Mouse (Mus musculus) stomach, embryonic 16.5 days (tissue): ENCODE results near the gene Ccl6. TPM values are rescaled to one million over a fixed set of nuclear protein-coding genes. Genes with fewer than 3 reads are reported as not detected.

Experiments
- polyA plus RNA-seq: library from polyadenylated mRNA; unstranded; fragments of >200 nt; fragmentation: Nextera tagmentation; extraction: Ambion mirVana; gene quantifications from 2 replicates; pipeline ENCODE4 v1.2.1, GENCODE M21; 2015

Gene Ccl6
- polyA plus RNA-seq, 1 experiment from 2014 or later = 15.6 TPM

Other genes starting within 250 kb of the Ccl6 start
- 0.27 and 0.49 TPM in 2 replicates for gene Rasl10b, start 183.9 kb downstream of the Ccl6 start, polyA plus RNA-seq
- 0.14 TPM in 2 replicates for gene Gas2l2, start 163.6 kb downstream of the Ccl6 start, polyA plus RNA-seq
- 0.21 TPM in 1 of 2 replicates, not detected in the other for gene 1700020L24Rik, start 155.4 kb downstream of the Ccl6 start, polyA plus RNA-seq
- gene Mmp28, start 130.0 kb downstream of the Ccl6 start, polyA plus RNA-seq = 3.3 and 4.3 TPM in 2 replicates
- 9.7 TPM in 2 replicates for gene Taf15, start 120.0 kb downstream of the Ccl6 start, polyA plus RNA-seq
- gene Heatr9, start 70.9 kb downstream of the Ccl6 start, polyA plus RNA-seq = not detected in 2 replicates
- 1.00 and 1.0 TPM in 2 replicates for gene Ccl5, start 62.6 kb downstream of the Ccl6 start, polyA plus RNA-seq
- gene Ccl9, start 14.5 kb downstream of the Ccl6 start, polyA plus RNA-seq = 11.4 and 15.9 TPM in 2 replicates
- gene Rpl9-ps1, start 52.5 kb upstream of the Ccl6 start, polyA plus RNA-seq = not detected in 2 replicates
- 0.62 and 0.84 TPM in 2 replicates for gene Ccl3, start 56.3 kb upstream of the Ccl6 start, polyA plus RNA-seq
- 1.1 TPM in 1 of 2 replicates, not detected in the other for gene Ccl4, start 69.5 kb upstream of the Ccl6 start, polyA plus RNA-seq
- gene Wfdc17, start 110.9 kb upstream of the Ccl6 start, polyA plus RNA-seq = 1.9 and 4.7 TPM in 2 replicates
- gene Wfdc18, start 115.9 kb upstream of the Ccl6 start, polyA plus RNA-seq = 0.66 TPM in 1 of 2 replicates, not detected in the other
- 5.6 and 11.0 TPM in 2 replicates for gene Wfdc21, start 153.9 kb upstream of the Ccl6 start, polyA plus RNA-seq
- 18.5 and 19.6 TPM in 2 replicates for gene Heatr6, start 160.6 kb upstream of the Ccl6 start, polyA plus RNA-seq